Mouse (Mus musculus): ENCODE measurements around the gene Evi2b. TPM values are rescaled to one million over a fixed set of nuclear protein-coding genes. Genes with fewer than 3 reads are reported as not detected.

Gene Evi2b
- 100 to 1,000 TPM; 178 to 214 TPM for total RNA-seq (2023)

GRCm38 (mm10) chr11:79523560-79524309, at the start of gene Evi2b:
Gene Evi2b (minus strand): TSS chr11:79523762.

GRCm38 (mm10) chr11:79530333-79530761, 6.8 kb upstream of the Evi2b start, which contains the start of the genes Evi2 and Evi2a:
Gene Evi2 (minus strand): TSS chr11:79530589.
Gene Evi2a (minus strand): TSS chr11:79530609.

GRCm38 (mm10) chr11:79503845-79504244, 19.7 kb downstream of the Evi2b start, which contains the start of gene Omg:
Gene Omg (minus strand): TSS chr11:79504084.

Other genes starting within 250 kb of the Evi2b start
- 1 to 10 TPM; 1.9 to 3.1 TPM for gene Gm9964, start 226.9 kb downstream of the Evi2b start, total RNA-seq (2023)
- gene Nf1, start 184.1 kb downstream of the Evi2b start, total RNA-seq (2023) = 10 to 100 TPM; 31.6 to 35.8 TPM
- 1 to 10 TPM in 1 of 2 experiments, under 1 TPM in 1; 0.50 to 1.1 TPM for gene Omg, start 19.7 kb downstream of the Evi2b start, total RNA-seq (2023)
- 10 to 100 TPM in 1 of 2 experiments, 1 to 10 TPM in 1; 9.7 to 13.1 TPM for gene Evi2, start 6.8 kb upstream of the Evi2b start, total RNA-seq (2023)
- 10 to 100 TPM; 55.9 to 82.5 TPM for gene Evi2a, start 6.8 kb upstream of the Evi2b start, total RNA-seq (2023)
- gene Rab11fip4, start 67.5 kb upstream of the Evi2b start, total RNA-seq (2023) = 1 to 10 TPM in 1 of 2 experiments, under 1 TPM in 1; 0.70 to 1.2 TPM

All from B cell, adult 67 days (primary cell).